Mouse (Mus musculus): Measurements from ENCODE around the gene Kpna3. TPM values are rescaled to one million over a fixed set of nuclear protein-coding genes. Genes with fewer than 3 reads are reported as not detected.
"Not testable (repeated sequence)": the region's sequence is repeated elsewhere in the genome, so short reads cannot be mapped to it uniquely, and the experiment has no call there.

Kpna3 gene
- polyA plus RNA-seq (2012; rRNA removed): 30.4 and 34.3 TPM in 2 replicates

GRCm38 (mm10) chr14:61439661-61440559 is at the start of gene Kpna3:
TSS of gene Kpna3 (minus strand) at chr14:61439874.
- peak; percentile 86 for DNase-seq (ENCODE audit: low spot score)

DNA sequence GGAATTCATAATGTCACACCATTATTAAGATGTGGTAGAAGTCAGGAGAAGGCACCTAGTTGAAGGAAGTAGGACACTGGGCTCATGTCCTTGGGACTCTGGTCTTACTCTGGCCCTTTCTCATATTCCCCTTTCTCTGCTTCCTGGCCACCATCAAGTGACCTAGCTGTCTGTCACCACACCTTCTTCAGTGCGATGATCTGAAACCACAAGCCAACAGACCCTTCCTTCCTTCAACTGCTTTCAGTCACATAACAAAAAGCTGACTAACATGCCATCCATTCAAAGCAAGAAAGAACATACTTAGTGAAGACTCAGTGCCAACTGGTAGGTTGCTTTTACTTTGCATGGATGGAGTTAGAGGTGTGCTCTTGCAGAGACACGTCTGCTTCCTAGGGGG is 20.7 kb upstream of the Kpna3 start:
- DNase-seq (ENCODE audit: low spot score): no peak

DNA sequence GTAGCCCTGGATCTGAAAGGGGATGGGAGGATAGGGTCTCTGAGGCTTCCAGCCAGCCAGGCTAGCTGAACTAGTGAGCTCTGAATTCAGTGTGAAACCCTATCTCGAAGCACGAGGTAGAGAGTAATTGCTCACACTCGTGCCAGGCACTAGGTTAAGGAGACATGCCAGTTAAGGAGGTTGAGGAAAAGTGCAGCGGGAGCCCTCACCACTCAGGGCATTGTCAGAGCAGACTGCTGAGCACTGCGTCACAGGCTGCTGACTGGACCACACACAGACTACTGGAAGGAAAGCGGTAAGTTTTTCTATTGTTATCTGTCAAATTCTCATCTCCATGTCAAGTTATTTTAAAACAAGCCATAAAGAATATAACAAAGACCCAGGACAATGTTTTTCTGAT is 17.8 kb upstream of the Kpna3 start:
- no peak for DNase-seq (ENCODE audit: low spot score)

DNA sequence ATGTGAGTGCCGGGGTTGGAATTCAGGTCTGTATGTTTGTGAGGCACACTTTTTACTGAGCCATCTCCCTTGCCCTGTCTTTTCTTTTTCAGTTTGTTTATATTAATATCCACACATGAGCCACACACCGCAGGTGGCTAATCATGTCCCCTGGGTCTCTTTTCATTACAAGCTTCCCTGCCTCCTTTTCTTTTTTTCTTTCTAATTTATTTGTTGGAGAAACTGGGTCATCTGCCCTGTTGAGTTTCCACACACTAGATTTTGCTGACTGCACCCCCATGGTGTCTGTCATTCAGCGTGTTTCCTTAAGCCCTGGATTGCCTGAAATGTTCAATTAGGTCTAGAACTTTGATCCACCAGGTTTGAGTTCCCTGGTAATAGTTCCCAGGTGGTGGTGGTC is 15.9 kb upstream of the Kpna3 start:
- no peak for DNase-seq (ENCODE audit: low spot score)

DNA sequence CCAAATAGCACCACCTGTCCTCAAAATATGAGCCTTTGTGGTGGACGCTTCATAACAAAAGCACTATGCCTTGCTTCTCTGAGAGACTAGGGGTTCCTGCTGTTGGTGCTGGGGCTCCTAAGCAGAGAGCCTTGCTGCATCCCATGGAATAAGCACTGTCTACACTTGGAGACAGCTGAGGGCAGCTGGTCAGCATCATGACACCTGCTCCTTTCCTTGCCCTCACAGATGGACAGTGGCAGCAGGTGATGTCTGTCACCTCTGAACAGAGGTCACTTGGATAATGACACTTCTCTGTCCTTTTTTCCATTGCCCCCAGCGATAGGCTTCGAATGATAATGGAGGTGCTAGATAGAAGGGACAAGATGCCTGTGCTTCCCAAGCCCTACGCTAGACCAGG is 13.4 kb upstream of the Kpna3 start:
- no peak for DNase-seq (ENCODE audit: low spot score)

DNA sequence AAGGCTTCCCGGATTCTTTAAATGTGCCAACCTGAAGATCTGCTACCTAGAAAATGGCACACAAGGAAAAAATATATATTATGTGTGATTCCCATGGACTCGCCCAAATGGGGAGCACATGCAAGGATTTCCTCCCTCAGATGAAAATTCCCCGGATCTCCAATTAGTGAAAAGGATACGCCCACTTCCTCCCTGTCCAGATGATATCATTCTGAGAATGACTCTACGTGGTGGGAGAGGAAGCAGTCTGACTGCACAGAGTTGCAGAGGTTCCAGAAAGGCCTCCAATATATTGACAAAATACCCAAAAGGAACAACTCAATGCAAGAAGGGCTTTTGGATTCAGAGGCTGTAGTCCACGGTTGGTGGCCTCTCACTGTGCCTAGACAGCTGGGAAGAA is 12.8 kb upstream of the Kpna3 start:
- no peak for DNase-seq (ENCODE audit: low spot score)

- DNase-seq (ENCODE audit: low spot score): no peak
Observed at GRCm38 (mm10) chr14:61447775-61448174, 8.1 kb upstream of the Kpna3 start.

DNA sequence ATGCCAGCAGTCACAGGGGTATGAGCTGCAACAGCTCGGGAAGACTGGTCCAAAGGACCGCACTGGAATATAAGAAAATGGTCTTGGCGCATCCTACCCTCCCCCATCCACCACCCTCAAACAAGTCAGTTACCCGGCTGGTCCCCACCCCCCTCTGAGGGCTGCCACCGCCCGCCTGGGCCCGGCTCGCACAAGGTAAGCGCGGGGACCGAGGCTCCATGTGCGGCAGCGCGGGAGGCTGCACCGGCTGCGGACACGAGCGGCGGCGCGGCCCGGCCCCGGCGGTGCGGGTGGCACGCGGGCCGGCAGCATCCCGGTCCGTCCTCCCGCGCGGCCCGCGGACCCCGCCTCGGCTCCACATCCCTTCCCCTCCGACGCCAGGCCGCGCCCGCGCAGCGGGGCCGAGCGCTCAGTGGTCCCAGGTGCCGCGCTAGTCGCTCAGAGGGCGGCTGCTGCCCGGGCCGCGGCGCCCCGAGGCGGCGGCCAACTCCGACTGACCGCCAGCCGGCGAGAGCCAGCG is 473 bp downstream of the Kpna3 start:
- DNase-seq (ENCODE audit: low spot score): no peak

GRCm38 (mm10) chr14:61438171-61438945 is 1.3 kb downstream of the Kpna3 start:
- no peak for DNase-seq (ENCODE audit: low spot score)

DNA sequence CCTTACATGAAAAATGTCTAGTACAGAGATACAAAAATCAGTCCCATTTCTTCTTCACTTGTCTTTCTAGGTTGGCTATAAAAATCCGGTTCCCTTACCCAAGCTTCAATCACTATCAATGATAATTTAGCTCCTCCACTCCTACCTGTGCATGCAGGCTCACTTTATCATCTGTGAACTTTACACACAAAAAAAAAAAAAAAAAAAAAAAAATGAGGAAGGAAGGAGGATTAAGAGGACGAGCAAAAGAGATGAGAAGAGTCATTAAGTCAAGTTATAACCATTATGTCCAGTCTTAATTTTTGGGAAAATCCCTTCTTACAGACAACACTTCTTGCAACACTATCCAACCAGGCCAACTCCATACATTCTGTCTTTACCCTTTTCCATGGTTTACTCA is 2.8 kb downstream of the Kpna3 start:
- DNase-seq (ENCODE audit: low spot score): no peak

GRCm38 (mm10) chr14:61428126-61428787 is 11.4 kb downstream of the Kpna3 start:
- no peak for DNase-seq (ENCODE audit: low spot score)

GRCm38 (mm10) chr14:61427095-61427494 is 12.6 kb downstream of the Kpna3 start:
- DNase-seq (ENCODE audit: low spot score): not testable (repeated sequence)

DNA sequence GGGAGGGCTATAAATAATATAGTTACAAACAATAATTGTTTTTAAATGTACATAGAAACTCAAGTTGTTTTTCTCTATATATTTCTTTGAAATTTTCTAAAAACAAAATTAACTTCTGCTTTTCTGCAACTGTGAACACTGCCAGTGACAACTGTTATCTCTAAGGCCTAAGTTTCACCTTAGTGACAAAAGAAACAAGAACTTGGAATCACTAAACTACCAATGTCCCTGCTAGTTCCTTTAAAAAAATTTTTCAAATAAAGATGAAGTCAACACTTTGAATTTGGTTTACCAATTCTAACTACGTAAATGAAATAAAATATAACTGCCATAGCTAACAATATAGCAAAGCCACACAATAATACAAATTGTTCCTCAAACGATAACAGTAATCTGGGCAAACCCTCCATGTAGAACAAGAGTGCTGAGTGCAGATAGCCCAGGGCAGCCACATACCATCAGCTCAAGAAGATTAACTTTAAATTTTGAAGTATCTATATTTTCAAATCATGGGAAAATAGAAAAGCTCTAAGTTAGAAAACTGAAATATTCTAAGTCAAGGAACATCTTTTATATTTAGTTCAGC is 14.5 kb downstream of the Kpna3 start:
- DNase-seq (ENCODE audit: low spot score): no peak

DNA sequence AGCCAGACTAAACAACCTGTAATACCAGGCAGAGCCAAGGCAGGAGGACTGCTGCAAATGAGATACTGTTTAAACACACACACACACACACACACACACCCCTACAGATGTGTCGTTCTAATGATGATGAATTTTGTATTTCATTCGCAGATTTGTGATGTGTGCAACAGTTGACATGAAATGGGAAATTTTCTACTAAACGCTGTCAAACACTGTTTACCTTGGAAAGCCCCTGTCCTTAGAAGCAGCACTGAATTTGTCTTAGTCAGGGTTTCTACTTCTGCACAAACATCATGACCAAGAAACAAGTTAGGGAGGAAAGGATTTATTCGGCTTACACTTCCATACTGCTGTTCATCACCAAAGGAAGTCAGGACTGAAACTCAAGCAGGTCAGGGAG is 24.0 kb downstream of the Kpna3 start:
- no peak for DNase-seq (ENCODE audit: low spot score)

GRCm38 (mm10) chr14:61415311-61415710 is 24.4 kb downstream of the Kpna3 start:
- DNase-seq (ENCODE audit: low spot score): no peak

- DNase-seq (ENCODE audit: low spot score): no peak
Observed at GRCm38 (mm10) chr14:61414808-61415207, 24.9 kb downstream of the Kpna3 start.

DNA sequence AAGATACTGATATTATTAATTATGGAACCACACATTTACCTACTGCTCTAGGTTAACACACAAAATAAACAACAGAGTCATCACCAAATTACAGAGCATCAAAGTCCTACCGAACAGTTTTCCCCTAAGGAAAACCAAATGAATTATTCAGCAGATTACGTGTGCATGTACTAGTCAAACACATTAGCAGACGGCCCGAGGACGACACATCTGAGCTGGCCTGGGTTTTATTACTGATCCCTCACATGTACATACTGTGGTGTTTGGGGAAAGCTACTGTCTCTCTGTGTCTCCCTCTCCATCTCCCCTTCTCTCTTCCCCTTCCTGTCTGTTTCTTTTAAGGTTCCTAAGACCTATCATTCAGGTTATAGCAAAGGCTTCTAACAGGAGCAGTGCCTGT is 25.5 kb downstream of the Kpna3 start:
- DNase-seq (ENCODE audit: low spot score): no peak

- DNase-seq (ENCODE audit: low spot score): no peak
Observed at GRCm38 (mm10) chr14:61413686-61414085, 26.0 kb downstream of the Kpna3 start.

DNA sequence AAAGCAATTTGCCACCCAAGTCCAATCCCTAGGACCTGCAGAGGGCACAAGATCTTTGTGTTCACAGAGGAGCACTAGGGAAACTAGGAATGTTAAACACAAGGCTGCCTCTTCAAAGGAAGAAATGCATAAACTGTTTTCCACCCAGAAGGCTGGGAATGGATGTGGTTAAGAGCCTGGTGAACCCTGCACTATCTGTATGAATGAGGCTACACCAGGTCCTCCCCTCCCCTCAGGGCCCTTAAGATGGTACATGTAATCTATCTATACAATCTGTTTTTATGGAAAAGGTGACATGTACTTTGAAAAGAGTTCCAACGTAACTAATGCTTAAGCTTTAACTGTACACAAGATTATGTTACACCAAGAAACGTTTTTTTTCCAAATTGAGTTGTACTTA is 29.7 kb downstream of the Kpna3 start:
- DNase-seq (ENCODE audit: low spot score): no peak

GRCm38 (mm10) chr14:61407055-61407454 is 32.6 kb downstream of the Kpna3 start:
- DNase-seq (ENCODE audit: low spot score): no peak

GRCm38 (mm10) chr14:61405761-61406160 is 33.9 kb downstream of the Kpna3 start:
- DNase-seq (ENCODE audit: low spot score): no peak

- DNase-seq (ENCODE audit: low spot score): no peak
Observed at GRCm38 (mm10) chr14:61404941-61405340, 34.7 kb downstream of the Kpna3 start.
